27 mouse cellular contexts compared by ENCODE assay signal in genomic region chr2:152915453-152915852, GRCm38 (mm10). TPM values are rescaled to one million over a fixed set of nuclear protein-coding genes. Genes with fewer than 3 reads are reported as not detected.
DNase-seq lines count a peak whose midpoint lies in the region; ATAC-seq and TF ChIP-seq lines count a peak whose summit lies in the region.
"Had no signal": no experiment of that assay in that cellular context is flagged by ENCODE, and none has a peak within 500 bp of the region (broad histone marks: within the 10 kb centered on the region; RNA-seq: fewer than 3 reads in every experiment).

No protein-coding gene starts in this region.

- TF ChIP-seq POLR2A in embryonic fibroblast, embryonic 13.5 days (IDR thresholded peaks at IDR 0.05; ENCODE audit: low read depth, low read length) = no peak

- H3K4me3 ChIP-seq in gastrocnemius, adult 2 months = peak overlapping the region; percentile 70
- H3K4me3 ChIP-seq in hindbrain, embryonic 15.5 days = no peak overlapping the region
- no peak overlapping the region for H3K4me3 ChIP-seq in hindbrain, embryonic 13.5 days
- no peak overlapping the region for H3K4me3 ChIP-seq in embryonic fibroblast, embryonic 13.5 days (ENCODE audit: insufficient read depth, low read length)
- H3K4me3 ChIP-seq: embryonic facial prominence, embryonic 10.5 days; embryonic facial prominence, embryonic 12.5 days; erythroblast, embryonic 14.5 days; forebrain, embryonic 10.5 days; forebrain, embryonic 12.5 days had no signal

- peak overlapping the region; percentile 99 for H3K27ac ChIP-seq in gastrocnemius, adult 2 months
- no peak overlapping the region for H3K27ac ChIP-seq in hindbrain, embryonic 15.5 days (replicated peaks)
- no peak overlapping the region for H3K27ac ChIP-seq in hindbrain, embryonic 13.5 days
- H3K27ac ChIP-seq in embryonic fibroblast, embryonic 13.5 days (ENCODE audit: insufficient read depth, low read length) = peak overlapping the region; percentile 41; the same call in 1 of the 2 replicates
- H3K27ac ChIP-seq: embryonic facial prominence, embryonic 10.5 days; embryonic facial prominence, embryonic 12.5 days; forebrain, embryonic 10.5 days; forebrain, embryonic 12.5 days had no signal

- 76% methylated on average over 4 of the region's 4 CpGs for WGBS in hindbrain, embryonic 15.5 days
- 61% methylated on average over 4 of the region's 4 CpGs for WGBS in hindbrain, embryonic 13.5 days

- peaks cover 30% of the 10 kb centered on the region for H3K27me3 ChIP-seq in hindbrain, embryonic 15.5 days
- peaks cover 52% of the 10 kb centered on the region for H3K27me3 ChIP-seq in hindbrain, embryonic 13.5 days
- H3K27me3 ChIP-seq: Patski had no signal

- H3K9ac ChIP-seq in hindbrain, embryonic 15.5 days = no peak overlapping the region
- H3K9ac ChIP-seq in hindbrain, embryonic 13.5 days = no peak overlapping the region
- H3K9ac ChIP-seq: embryonic facial prominence, embryonic 12.5 days; forebrain, embryonic 12.5 days had no signal

- 0 out of 2 replicates have a peak, but pooled peaks have one; percentile 5 for ATAC-seq in hindbrain, embryonic 15.5 days (ENCODE audit: low FRiP score, low read depth)
- ATAC-seq in hindbrain, embryonic 13.5 days (ENCODE audit: low FRiP score) = no peak
- ATAC-seq: Patski had no signal

- no peak for TF ChIP-seq CTCF in gastrocnemius, adult 2 months (IDR thresholded peaks at IDR 0.05)
- TF ChIP-seq CTCF in embryonic fibroblast, embryonic 13.5 days (IDR thresholded peaks at IDR 0.05; ENCODE audit: borderline replicate concordance, insufficient read depth, low read length) = no peak

- no peak overlapping the region for H3K4me2 ChIP-seq in hindbrain, embryonic 15.5 days
- no peak overlapping the region for H3K4me2 ChIP-seq in hindbrain, embryonic 13.5 days

- peak; percentile 17 for DNase-seq in gastrocnemius, adult 2 months
- no peak for DNase-seq in gastrocnemius, postnatal 25 days
- DNase-seq in kidney, adult 18-20 months = no peak
- DNase-seq in urinary bladder, postnatal 14 days (ENCODE audit: low spot score) = no peak
- DNase-seq: adrenal gland, adult 8-10 months; adrenal gland, postnatal 14 days; adrenal gland, postnatal 36 days; cerebellum, adult 11-12 months; cerebellum, adult 2 months; cerebellum, adult 9-10 months; cerebellum, postnatal 10 days; cerebellum, postnatal 25 days had no signal

- H3K4me1 ChIP-seq in hindbrain, embryonic 15.5 days (replicated peaks) = peaks cover 9% of the 10 kb centered on the region; the same call in 1 of the 2 replicates
- peaks cover 13% of the 10 kb centered on the region for H3K4me1 ChIP-seq in hindbrain, embryonic 13.5 days (replicated peaks)
- H3K4me1 ChIP-seq in embryonic fibroblast, embryonic 13.5 days (ENCODE audit: control insufficient read depth, insufficient read depth, low read length) = peaks cover 4% of the 10 kb centered on the region; the same call in 1 of the 2 replicates

- no peaks in the 10 kb centered on the region for H3K36me3 ChIP-seq in hindbrain, embryonic 15.5 days
- H3K36me3 ChIP-seq in hindbrain, embryonic 13.5 days = no peaks in the 10 kb centered on the region
- H3K36me3 ChIP-seq: embryonic facial prominence, embryonic 10.5 days; embryonic facial prominence, embryonic 12.5 days; forebrain, embryonic 10.5 days; forebrain, embryonic 12.5 days; G1E had no signal

- intact Hi-C loops in gastrocnemius, adult 2 months (cut with DNase I) = loop anchor here (2.0 to 10.0 kb wide), 2 partner anchors 99 to 229 kb away; partner anchors contain the start of gene Pdrg1

- no peaks in the 10 kb centered on the region for H3K9me3 ChIP-seq in hindbrain, embryonic 15.5 days
- H3K9me3 ChIP-seq in hindbrain, embryonic 13.5 days = no peaks in the 10 kb centered on the region
- H3K9me3 ChIP-seq: embryonic facial prominence, embryonic 10.5 days; embryonic facial prominence, embryonic 12.5 days; forebrain, embryonic 10.5 days; forebrain, embryonic 12.5 days; G1E had no signal

RNA-seq across cellular contexts. Expression of gene Mylk2, which starts 4.3 kb away (rescaled TPM):
- 100 to 1,000 TPM; 445 to 720 TPM for total RNA-seq in gastrocnemius, adult 2 months (2021)
- total RNA-seq in gastrocnemius, postnatal 25 days (2021) = 100 to 1,000 TPM; 290 to 471 TPM
- 0.05 and 0.08 TPM in 2 replicates for polyA plus RNA-seq in hindbrain, embryonic 15.5 days (2015; fragmentation: Nextera tagmentation; extraction: Ambion mirVana)
- polyA plus RNA-seq in hindbrain, embryonic 13.5 days (2015; fragmentation: Nextera tagmentation; extraction: Ambion mirVana) = not detected in 2 replicates
- 0.93 and 1.1 TPM in 2 replicates for polyA plus RNA-seq in embryonic fibroblast, embryonic 13.5 days (2011; ENCODE audit: insufficient read length, low read depth, missing spikeins)
- total RNA-seq: adrenal gland, adult 18-20 months; adrenal gland, postnatal 14 days; adrenal gland, postnatal 36 days had no signal
- polyA plus RNA-seq: activated CD4-positive, CD25-positive, alpha-beta regulatory T cell, adult 4 months; cerebellum, adult 2 months; cortical plate, adult 2 months; erythroblast, embryonic 14.5 days; forebrain, embryonic 12.5 days; forebrain, embryonic 14.5 days; forebrain, embryonic 16.5 days; G1E had no signal

RNA-seq across cellular contexts. Expression of gene Foxs1, which starts 17.6 kb away (rescaled TPM):
- total RNA-seq in gastrocnemius, adult 2 months (2021) = 1 to 10 TPM; 1.4 to 1.7 TPM
- 1 to 10 TPM; 1.8 to 2.4 TPM for total RNA-seq in gastrocnemius, postnatal 25 days (2021)
- polyA plus RNA-seq in hindbrain, embryonic 15.5 days (2015; fragmentation: Nextera tagmentation; extraction: Ambion mirVana) = 4.6 and 4.9 TPM in 2 replicates
- 3.3 and 3.8 TPM in 2 replicates for polyA plus RNA-seq in hindbrain, embryonic 13.5 days (2015; fragmentation: Nextera tagmentation; extraction: Ambion mirVana)
- 12.2 and 30.1 TPM in 2 replicates for polyA plus RNA-seq in embryonic fibroblast, embryonic 13.5 days (2011; ENCODE audit: insufficient read length, low read depth, missing spikeins)
- total RNA-seq: G1E had no signal
- polyA plus RNA-seq: activated CD4-positive, CD25-positive, alpha-beta regulatory T cell, adult 4 months; erythroblast, embryonic 14.5 days; G1E had no signal

RNA-seq across cellular contexts. Expression of gene Dusp15, which starts 36.0 kb away (rescaled TPM):
- under 1 TPM; 0.45 to 0.61 TPM for total RNA-seq in gastrocnemius, adult 2 months (2021)
- 1 to 10 TPM; 1.1 to 1.5 TPM for total RNA-seq in gastrocnemius, postnatal 25 days (2021)
- polyA plus RNA-seq in hindbrain, embryonic 15.5 days (2015; fragmentation: Nextera tagmentation; extraction: Ambion mirVana) = 10.3 and 13.5 TPM in 2 replicates
- polyA plus RNA-seq in hindbrain, embryonic 13.5 days (2015; fragmentation: Nextera tagmentation; extraction: Ambion mirVana) = 7.2 and 8.2 TPM in 2 replicates
- 2.2 and 3.5 TPM in 2 replicates for polyA plus RNA-seq in embryonic fibroblast, embryonic 13.5 days (2011; ENCODE audit: insufficient read length, low read depth, missing spikeins)
- polyA plus RNA-seq: activated CD4-positive, CD25-positive, alpha-beta regulatory T cell, adult 4 months; erythroblast, embryonic 14.5 days; G1E had no signal

RNA-seq across cellular contexts. Expression of gene Ttll9, which starts 46.8 kb away (rescaled TPM):
- not detected for total RNA-seq in gastrocnemius, adult 2 months (2021)
- not detected for total RNA-seq in gastrocnemius, postnatal 25 days (2021)
- polyA plus RNA-seq in hindbrain, embryonic 15.5 days (2015; fragmentation: Nextera tagmentation; extraction: Ambion mirVana) = 8.3 and 8.7 TPM in 2 replicates
- polyA plus RNA-seq in hindbrain, embryonic 13.5 days (2015; fragmentation: Nextera tagmentation; extraction: Ambion mirVana) = 5.0 and 5.5 TPM in 2 replicates
- polyA plus RNA-seq in embryonic fibroblast, embryonic 13.5 days (2011; ENCODE audit: insufficient read length, low read depth, missing spikeins) = not detected in 2 replicates
- total RNA-seq: G1E had no signal
- polyA plus RNA-seq: erythroblast, embryonic 14.5 days; G1E had no signal

Comparison
In these comparisons a context has a peak if more than half of its experiments do, and no peak if none do; other contexts are left out.
1. H3K27ac ChIP-seq: peak in gastrocnemius, adult 2 months (single experiment) and embryonic fibroblast, embryonic 13.5 days (single experiment); none in hindbrain, embryonic 15.5 days (single experiment) and hindbrain, embryonic 13.5 days (single experiment).